Mouse (Mus musculus) left cerebral cortex, postnatal 10 days (tissue): ENCODE measurements around the gene Gna15. TPM values are rescaled to one million over a fixed set of nuclear protein-coding genes. Genes with fewer than 3 reads are reported as not detected.

Experiments
- DNase-seq, 2 experiments: peaks; one replicate each; pipeline ENCODE4 v3.0.0; 2021 to 2022; ENCODE audit warnings: low spot score in 2 of 2, mixed read lengths in 1 of 2; ENCODE audit errors: extremely low spot score in 1 of 2
- intact Hi-C: fragments of 180-260 bp; cut with DNase I; formaldehyde crosslinking; loops from one replicate; pipeline ENCODE4 v1.15.1; 2025
- total RNA-seq, 2 experiments: library from RNA; stranded (reverse); gene quantifications; 2 replicates each; pipeline ENCODE4 v1.2.3; 2021

The Gna15 gene
- total RNA-seq, 2 experiments from 2014 or later = 2.3 to 2.9 TPM

- intact Hi-C loops = loop anchor here (5.0 kb wide), 1 partner anchor 37 kb away; no protein-coding TSS in a partner anchor
- no peak for DNase-seq
These were observed 24.0 kb downstream of the Gna15 start, which contains the start of gene S1pr4 for GRCm38 (mm10) chr10:81500032-81500431. S1pr4 (minus strand) TSS chr10:81500132.

- intact Hi-C loops = no loop called here
- DNase-seq = peak in 1 of 2 experiments; percentile 60
These were observed 24.6 kb downstream of the Gna15 start for GRCm38 (mm10) chr10:81499250-81499901.

DNA sequence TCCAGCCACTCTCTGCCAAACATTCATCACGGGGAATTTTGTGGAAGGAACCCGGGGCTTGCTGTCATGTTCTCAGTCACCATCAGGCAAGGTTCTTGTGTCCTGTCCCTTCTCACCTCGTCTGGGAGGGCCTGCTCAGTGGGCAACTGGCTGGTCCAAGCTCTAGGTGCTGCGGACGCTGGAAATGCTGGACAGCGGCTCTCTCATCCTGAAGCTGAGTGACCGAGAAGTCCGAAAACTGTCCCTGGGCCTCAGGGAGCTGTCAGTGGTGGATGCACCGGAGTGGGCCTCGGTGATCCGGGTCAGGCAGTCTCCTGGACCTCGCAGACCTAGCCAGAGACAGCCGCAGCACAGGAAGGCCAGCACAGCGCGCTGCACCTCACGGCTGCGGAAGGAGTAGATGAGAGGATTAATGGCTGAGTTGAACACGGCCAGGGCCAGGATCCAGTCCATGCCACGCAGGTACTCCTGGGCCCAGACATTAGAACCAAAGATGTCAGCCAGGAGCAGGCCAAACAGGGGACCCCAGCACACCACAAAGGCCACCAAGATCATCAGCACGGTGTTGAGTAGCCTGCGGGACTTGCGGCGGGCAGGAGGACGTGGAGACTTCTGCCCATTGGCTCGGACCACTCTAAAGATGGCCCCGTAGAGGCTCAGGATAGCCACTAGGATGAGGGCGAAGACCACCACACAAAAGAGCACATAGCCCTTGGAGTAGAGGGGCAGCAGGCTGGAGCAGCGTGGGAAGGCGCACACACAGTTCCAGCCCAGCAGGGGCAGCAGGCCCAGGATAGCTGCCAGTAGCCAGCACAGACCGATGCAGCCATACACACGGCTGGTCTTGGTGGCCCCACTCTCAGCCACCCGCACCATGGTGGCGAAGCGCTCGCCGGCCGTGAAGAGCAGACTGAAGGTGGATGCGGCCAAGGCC lies 25.4 kb downstream of the Gna15 start:
- intact Hi-C loops = no loop called here
- peak in 1 of 2 experiments; percentile 56 for DNase-seq

- peak in 1 of 2 experiments; percentile 34 for DNase-seq
- intact Hi-C loops = no loop called here
These were observed 26.4 kb downstream of the Gna15 start for GRCm38 (mm10) chr10:81497401-81498270.

DNA sequence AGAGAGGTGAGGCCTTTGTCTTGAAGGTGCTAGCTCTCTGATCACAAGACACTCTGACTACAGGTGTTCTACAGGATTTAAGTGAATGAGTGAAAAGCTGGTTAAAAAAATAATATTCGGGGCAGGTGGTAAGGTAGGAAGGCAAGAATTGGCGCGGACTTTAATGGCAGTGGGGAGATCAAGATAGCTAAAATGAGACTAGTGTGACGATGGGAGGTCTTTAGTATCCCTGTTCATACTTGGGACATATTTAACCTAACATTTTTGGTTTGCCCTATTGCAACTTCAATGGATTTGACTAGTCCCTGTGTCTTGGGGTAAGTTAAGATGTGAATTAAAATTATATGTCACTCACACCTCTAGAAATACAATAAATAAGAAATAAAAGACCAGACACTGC lies 27.1 kb downstream of the Gna15 start:
- no peak for DNase-seq
- intact Hi-C loops = no loop called here

DNA sequence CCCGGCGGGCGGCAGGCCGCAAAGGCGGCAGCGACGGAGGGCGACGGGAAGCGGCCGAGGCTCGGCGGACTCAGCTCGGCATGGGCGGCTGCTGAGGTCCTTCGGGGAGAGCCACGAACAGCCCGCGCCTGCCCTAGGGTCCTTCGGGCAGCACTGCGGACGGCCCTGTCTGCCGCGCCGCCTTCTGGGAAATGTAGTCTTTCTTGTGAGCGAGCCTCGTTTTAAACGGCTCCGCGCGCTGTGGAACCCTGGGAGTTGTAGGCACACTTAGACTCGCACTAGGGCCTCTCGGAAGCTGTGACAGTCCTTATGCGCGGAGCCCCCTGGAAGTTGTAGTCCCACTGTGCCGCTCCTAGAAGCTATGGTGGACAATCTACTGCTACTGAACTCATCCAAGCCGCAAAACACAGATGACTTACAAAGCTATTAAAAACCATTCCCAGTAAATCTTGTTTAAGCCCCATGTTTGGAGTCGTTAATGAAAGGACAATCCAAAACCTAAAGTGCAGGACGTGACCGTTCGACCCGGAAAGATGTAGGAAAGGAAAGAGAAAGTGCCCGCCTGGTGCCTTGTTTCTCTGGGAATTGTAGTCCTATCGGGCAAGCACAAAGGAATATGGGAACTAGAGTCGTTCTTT lies 27.6 kb downstream of the Gna15 start, which contains the start of gene Ncln:
Gene Ncln, minus strand, starts transcription at position 129 of the 638 bp plus-strand sequence.
- peak; percentile 99 for DNase-seq
- intact Hi-C loops = no loop called here

DNA sequence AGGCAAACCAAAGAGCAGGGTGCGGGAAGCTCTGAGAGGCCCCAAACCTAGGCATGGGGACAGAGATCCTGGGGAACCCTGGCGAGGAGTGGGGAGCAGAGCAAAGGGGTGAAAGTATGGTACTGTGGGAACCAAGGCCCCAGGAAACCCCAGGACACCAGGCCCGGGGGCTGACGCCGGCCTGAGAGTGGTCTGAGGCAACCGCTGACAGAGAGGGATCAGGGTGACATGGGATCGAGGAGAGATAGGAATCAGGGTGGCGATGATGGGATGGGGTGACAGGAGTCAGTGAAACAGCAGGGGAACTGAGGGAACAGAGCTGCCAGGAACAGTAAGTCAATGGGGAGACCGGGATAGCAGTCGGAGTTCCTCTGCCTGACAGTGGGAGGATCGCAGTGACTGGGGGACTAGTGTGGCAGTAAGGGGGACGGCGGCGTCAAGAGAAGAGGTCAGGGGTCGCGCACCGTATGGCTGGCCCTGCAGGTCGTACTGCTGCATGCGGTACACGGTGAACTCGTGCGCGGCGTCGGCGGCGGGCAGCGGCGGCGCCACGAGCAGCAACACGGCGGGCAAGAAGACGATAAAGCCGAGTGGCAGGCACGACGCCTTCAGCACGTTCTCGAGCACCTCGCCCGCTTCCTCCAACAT lies 28.3 kb downstream of the Gna15 start:
- peak in 1 of 2 experiments; percentile 76 for DNase-seq
- intact Hi-C loops = no loop called here

DNA sequence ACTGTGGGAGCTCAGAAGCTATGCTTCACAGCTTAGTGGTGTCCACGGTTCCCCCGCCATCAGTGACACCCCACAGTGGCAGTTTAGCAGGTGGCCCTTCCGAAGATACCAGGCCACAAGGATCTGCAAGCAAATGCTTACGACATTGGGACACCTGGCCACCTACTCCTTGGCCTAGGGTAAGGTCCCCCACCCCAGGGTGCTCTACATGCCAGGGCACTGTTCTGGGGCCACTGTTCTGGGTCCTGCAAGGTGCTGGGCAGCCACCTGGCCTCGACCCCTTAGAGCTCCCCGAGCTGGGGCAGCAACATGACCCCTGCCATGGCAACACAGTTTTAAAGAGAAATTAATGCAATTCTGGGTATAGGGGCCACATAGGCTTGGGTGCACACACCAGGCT lies 28.9 kb downstream of the Gna15 start:
- intact Hi-C loops = no loop called here
- peak in 1 of 2 experiments; percentile 40 for DNase-seq

- intact Hi-C loops = no loop called here
- DNase-seq = no peak
These were observed 29.6 kb downstream of the Gna15 start for GRCm38 (mm10) chr10:81494260-81495041.

DNA sequence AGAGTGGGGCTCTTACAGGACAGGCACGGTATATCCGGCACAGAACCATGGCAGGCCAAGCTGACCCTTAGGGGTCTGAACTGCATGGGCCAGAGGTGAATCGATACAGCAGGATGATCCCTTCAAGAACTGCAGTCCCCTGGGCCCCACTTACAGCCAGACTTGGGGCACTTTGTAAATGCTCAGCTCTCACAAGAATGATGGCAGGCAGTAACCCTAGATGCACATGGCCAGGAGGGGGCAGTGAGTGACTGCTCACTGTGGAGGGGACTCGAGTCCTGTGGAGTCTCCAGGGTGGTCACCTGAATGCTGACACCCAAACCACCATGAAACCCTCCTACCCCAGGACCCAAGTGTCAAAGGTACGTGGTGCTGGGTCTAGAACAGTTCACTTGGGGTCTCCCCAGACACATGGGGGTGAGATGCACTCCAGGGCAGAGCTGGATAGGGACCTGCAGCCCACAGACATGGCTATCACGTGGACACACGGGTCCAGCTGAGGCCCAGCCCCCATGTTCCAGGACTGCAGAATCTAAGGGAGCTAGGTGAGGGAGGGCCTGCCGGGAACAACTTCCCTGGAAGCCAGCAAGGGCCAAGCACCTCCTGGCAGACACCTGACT lies 30.3 kb downstream of the Gna15 start:
- intact Hi-C loops = no loop called here
- no peak for DNase-seq

DNA sequence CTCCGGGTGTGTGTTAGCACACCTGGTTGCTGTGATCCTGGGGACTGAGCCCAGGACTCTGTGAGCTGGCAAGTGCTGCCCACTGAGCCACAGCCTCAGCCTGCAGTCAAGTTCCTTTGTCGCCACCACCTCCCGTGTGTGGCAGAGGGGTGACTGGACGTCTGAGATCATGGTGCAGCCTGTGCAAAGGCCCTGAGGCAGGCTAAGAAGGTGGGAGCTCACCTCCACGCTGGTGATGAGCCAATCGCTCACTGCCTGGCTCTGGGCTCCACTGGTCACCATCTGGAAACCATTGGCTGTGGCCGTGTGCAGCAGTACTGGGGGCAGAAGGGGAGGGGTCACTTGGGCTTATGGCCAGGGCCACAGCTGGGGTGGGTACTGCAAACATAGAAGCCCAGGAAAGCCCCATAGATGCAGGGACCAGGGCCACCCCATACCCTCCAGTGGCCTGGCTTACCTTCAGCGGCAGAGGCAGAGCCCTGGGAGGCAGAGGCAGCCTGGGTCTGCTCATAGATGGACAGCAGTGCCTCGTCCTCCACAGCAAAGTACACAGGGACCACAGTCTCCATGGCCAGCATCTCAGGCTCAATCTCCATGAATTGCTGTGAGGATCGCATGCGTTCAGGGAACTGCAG lies 31.3 kb downstream of the Gna15 start:
- DNase-seq = no peak
- intact Hi-C loops = no loop called here

DNA sequence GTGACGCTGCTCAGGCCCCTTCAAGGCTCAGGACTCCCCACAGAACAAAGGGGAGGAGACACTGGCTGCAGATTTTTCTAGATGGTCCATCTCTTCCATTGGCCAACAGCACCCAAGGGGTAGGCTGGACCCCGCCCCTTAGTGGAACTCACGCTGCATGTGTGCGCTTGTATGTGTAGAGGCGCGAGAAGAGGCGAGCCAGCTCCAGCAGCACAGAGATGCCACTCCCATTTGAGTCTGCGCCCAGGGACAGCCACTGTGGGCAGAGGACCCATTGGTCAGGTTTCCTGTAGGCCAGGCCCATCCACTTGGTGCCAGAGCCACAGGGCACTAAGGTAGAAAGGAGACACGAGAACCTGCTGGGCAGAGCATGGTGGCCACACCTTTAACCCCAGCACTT lies 33.0 kb downstream of the Gna15 start:
- intact Hi-C loops = no loop called here
- DNase-seq = no peak

DNA sequence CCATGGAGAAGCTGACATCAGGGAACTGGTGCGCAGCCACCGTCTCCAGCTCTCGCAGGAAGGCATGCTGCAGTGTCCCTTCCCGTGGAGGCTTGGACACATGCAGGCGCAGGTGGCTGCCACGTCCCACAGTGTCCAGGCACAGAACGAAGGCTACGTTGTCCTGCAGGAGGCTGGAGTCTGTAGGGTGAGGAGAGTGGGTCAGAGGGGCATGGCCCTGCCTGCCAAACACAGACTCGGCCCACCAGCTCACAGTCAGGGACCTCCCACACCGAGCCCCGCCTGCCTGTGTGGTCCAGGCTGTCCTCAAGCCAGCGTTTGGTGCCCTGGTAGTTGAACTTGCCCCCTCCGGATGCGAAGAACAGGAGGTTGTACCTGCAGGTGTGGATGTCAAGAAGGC lies 34.1 kb downstream of the Gna15 start:
- intact Hi-C loops = no loop called here
- no peak for DNase-seq

GRCm38 (mm10) chr10:81488081-81488480 lies 35.9 kb downstream of the Gna15 start:
- no peak for DNase-seq
- intact Hi-C loops = no loop called here

DNA sequence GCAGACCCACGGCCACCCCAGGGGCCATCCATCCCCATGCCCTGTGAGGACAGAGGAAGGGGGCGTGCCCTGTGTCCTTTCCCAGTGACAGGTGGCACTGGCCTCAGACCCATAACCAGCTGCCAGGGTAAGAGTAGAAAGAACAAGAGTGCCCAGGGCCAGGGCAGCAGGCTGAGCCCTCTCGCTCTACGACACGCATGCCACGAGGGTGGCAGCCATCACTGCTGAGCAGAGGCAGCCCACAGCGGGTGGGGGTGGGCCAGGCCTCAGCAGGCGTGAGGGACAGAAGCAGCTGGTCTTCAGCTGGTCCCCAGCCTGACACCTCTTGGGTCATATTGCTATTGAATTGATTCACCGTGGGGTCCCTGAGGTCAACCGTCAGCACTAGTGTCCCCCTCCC lies 37.5 kb downstream of the Gna15 start:
- intact Hi-C loops = no loop called here
- peak in 1 of 2 experiments; percentile 39 for DNase-seq

DNA sequence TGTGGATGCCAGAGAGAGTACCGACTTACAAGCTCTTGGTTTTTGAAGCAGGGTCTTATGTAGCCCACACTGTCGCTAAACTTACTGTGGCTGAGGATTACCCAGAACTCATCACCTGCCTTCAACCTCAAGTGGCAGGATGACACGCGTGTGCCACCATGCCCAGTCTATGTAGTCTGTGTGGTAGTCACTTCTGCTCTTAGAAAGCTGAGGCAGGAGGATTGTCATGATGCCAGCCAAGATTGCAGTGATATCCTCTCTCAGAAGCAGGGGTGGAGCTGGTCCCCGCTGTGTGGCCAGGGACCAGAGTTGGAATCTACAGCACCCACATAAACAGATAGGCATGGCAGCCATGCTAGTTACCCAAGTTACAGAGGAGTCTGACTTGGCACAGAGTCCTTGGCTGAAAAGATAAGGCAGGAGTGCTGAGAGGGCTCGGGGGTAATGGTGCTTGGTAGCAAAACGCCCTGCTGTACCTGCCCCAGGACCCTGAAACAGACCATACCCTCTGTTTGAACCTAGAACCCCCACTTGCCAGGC lies 38.5 kb downstream of the Gna15 start:
- no peak for DNase-seq
- intact Hi-C loops = no loop called here
